Mouse (Mus musculus) layer of hippocampus, adult 2 months (tissue): ENCODE results near the gene Zfp219. TPM values are rescaled to one million over a fixed set of nuclear protein-coding genes. Genes with fewer than 3 reads are reported as not detected.
A peak's percentile ranks its signal among the peaks of the same experiment; 100 is the strongest.

Experiments used
- DNase-seq, 2 experiments: peaks; one replicate each; pipeline ENCODE4 v3.0.0; 2022; ENCODE audit warnings: low spot score in 2 of 2
- H3K27ac ChIP-seq: fragments of 200-600 bp; 2 replicates; pipeline ENCODE4 v1.8.1; 2022
- H3K4me3 ChIP-seq: fragments of 200-600 bp; 2 replicates; pipeline ENCODE4 v1.8.1; 2022; ENCODE audit warnings: mild to moderate bottlenecking
- CTCF ChIP-seq: fragments of 200-600 bp; conservative IDR thresholded peaks from 2 replicates; pipeline ENCODE4 v1.8.1; 2022; ENCODE audit warnings: antibody characterized with exemption, mild to moderate bottlenecking, moderate library complexity
- total RNA-seq, 2 experiments: library from RNA; stranded (reverse); gene quantifications; 2 replicates each; pipeline ENCODE4 v1.2.3; 2021

The Zfp219 gene
- total RNA-seq, 2 experiments from 2014 or later = 46.5 to 46.8 TPM

- TF ChIP-seq CTCF = no peak
- Histone ChIP-seq H3K27ac (peak overlapping the region; percentile 90), H3K4me3 (peak overlapping the region; percentile 69)
- peak; percentile 54 to 77 for DNase-seq
These were observed 35.0 kb downstream of the Zfp219 start for GRCm38 (mm10) chr14:51985301-51986152.

- peak; percentile 59 to 65 for DNase-seq
- TF ChIP-seq CTCF = no peak
- H3K27ac ChIP-seq = peak within 1 kb of the TSS; percentile 90
- peak within 1 kb of the TSS; percentile 69 for H3K4me3 ChIP-seq
These were observed 36.0 kb downstream of the Zfp219 start, which contains the start of gene Arhgef40 for GRCm38 (mm10) chr14:51984247-51985231. TSS of gene Arhgef40 (plus strand) at chr14:51984719.

GRCm38 (mm10) chr14:51983855-51984246 is 36.7 kb downstream of the Zfp219 start:
- Histone ChIP-seq H3K4me3 (peak overlapping the region; percentile 69), H3K27ac (peak overlapping the region; percentile 90; the same call in 1 of the 2 replicates)
- TF ChIP-seq CTCF = no peak
- no peak for DNase-seq

- DNase-seq = no peak
- H3K4me3 ChIP-seq = no peak overlapping the region
- no peak overlapping the region for H3K27ac ChIP-seq
- peak; percentile 47 for TF ChIP-seq CTCF
These were observed 37.3 kb downstream of the Zfp219 start for GRCm38 (mm10) chr14:51983251-51983650.

GRCm38 (mm10) chr14:51979252-51979651 is 41.3 kb downstream of the Zfp219 start:
- DNase-seq = no peak
- Histone ChIP-seq H3K27ac (no peak overlapping the region), H3K4me3 (no peak overlapping the region)
- no peak for TF ChIP-seq CTCF

GRCm38 (mm10) chr14:51967400-51967799 is 53.1 kb downstream of the Zfp219 start:
- TF ChIP-seq CTCF = no peak
- H3K4me3 ChIP-seq = no peak overlapping the region
- DNase-seq = no peak
- no peak overlapping the region for H3K27ac ChIP-seq

GRCm38 (mm10) chr14:51960316-51960715 is 60.2 kb downstream of the Zfp219 start:
- no peak overlapping the region for H3K27ac ChIP-seq
- no peak for TF ChIP-seq CTCF
- H3K4me3 ChIP-seq = no peak overlapping the region
- DNase-seq = no peak

Other genes starting within 250 kb of the Zfp219 start
- not detected for gene Ang4, start 247.1 kb downstream of the Zfp219 start, total RNA-seq
- not detected for gene AY358078, start 220.7 kb downstream of the Zfp219 start, total RNA-seq
- gene Ear6, start 167.0 kb downstream of the Zfp219 start, total RNA-seq = not detected
- 10 to 100 TPM; 31.6 to 40.5 TPM for gene Mettl17, start 135.9 kb downstream of the Zfp219 start, total RNA-seq
- gene Slc39a2, start 127.8 kb downstream of the Zfp219 start, total RNA-seq = 10 to 100 TPM in 1 of 2 experiments, 1 to 10 TPM in 1; 8.2 to 10.1 TPM
- 100 to 1,000 TPM; 894 to 934 TPM for gene Ndrg2, start 106.6 kb downstream of the Zfp219 start, total RNA-seq
- gene Tppp2, start 102.3 kb downstream of the Zfp219 start, total RNA-seq = not detected
- not detected for gene Rnase13, start 98.0 kb downstream of the Zfp219 start, total RNA-seq
- gene Arhgef40, start 36.0 kb downstream of the Zfp219 start, total RNA-seq = 10 to 100 TPM; 27.9 to 32.2 TPM
- 1 to 10 TPM in 1 of 2 experiments, under 1 TPM in 1; 0.34 to 1.4 TPM for gene Tmem253, start 5.1 kb downstream of the Zfp219 start, total RNA-seq
- gene Olfr221, start 21.7 kb upstream of the Zfp219 start, total RNA-seq = not detected
- 100 to 1,000 TPM; 245 to 262 TPM for gene Hnrnpc, start 83.3 kb upstream of the Zfp219 start, total RNA-seq
- 1 to 10 TPM; 1.7 to 2.2 TPM for gene Rpgrip1, start 90.0 kb upstream of the Zfp219 start, total RNA-seq
- gene Supt16, start 176.7 kb upstream of the Zfp219 start, total RNA-seq = 10 to 100 TPM; 53.4 to 53.9 TPM
- 100 to 1,000 TPM; 126 to 138 TPM for gene Chd8, start 237.0 kb upstream of the Zfp219 start, total RNA-seq